Mouse (Mus musculus) heart, postnatal 0 days (tissue): ENCODE results near the gene Sesn1. TPM values are rescaled to one million over a fixed set of nuclear protein-coding genes. Genes with fewer than 3 reads are reported as not detected.
"Not testable (repeated sequence)": the region's sequence is repeated elsewhere in the genome, so short reads cannot be mapped to it uniquely, and the experiment has no call there.

ENCODE experiments used
- ATAC-seq: fragments of 200-750 bp; cut with Nextera tagmentation; 2 replicates; pipeline ENCODE4 v1.8.0; 2017; ENCODE audit warnings: low read depth, moderate number of reproducible peaks, moderate library complexity; ENCODE audit not compliant: insufficient read depth
- DNase-seq: peaks from one replicate; pipeline ENCODE4 v3.0.0-alpha.2; 2016; ENCODE audit warnings: low spot score
- H3K27ac ChIP-seq: fragments of 300-500 bp; sonication (generic); 2 replicates; pipeline ENCODE4 v1.5.1; 2014; ENCODE audit warnings: low read depth, mild to moderate bottlenecking
- H3K27me3 ChIP-seq: fragments of 300-500 bp; sonication (generic); 2 replicates; pipeline ENCODE4 v1.6.1; 2014; ENCODE audit warnings: low read length, mixed read lengths; ENCODE audit not compliant: control insufficient read depth, insufficient read depth
- H3K36me3 ChIP-seq: fragments of 300-500 bp; sonication (generic); replicated peaks from 2 replicates; pipeline ENCODE4 v1.6.1; 2014; ENCODE audit warnings: low read length, mixed read lengths; ENCODE audit not compliant: control insufficient read depth, insufficient read depth
- H3K4me1 ChIP-seq: fragments of 300-500 bp; sonication (generic); 2 replicates; pipeline ENCODE4 v1.6.1; 2014; ENCODE audit warnings: antibody characterized with exemption; ENCODE audit not compliant: control insufficient read depth, insufficient read depth
- H3K4me2 ChIP-seq: fragments of 300-500 bp; sonication (generic); 2 replicates; pipeline ENCODE4 v1.6.1; 2014; ENCODE audit warnings: low read depth, mild to moderate bottlenecking, low read length, moderate library complexity
- H3K4me3 ChIP-seq: fragments of 300-500 bp; sonication (generic); 2 replicates; pipeline ENCODE4 v1.5.1; 2014; ENCODE audit warnings: low read depth, low read length
- H3K9ac ChIP-seq: fragments of 300-500 bp; sonication (generic); replicated peaks from 2 replicates; pipeline ENCODE4 v1.6.1; 2014; ENCODE audit warnings: low read depth, low read length, mixed read lengths
- H3K9me3 ChIP-seq: fragments of 300-500 bp; sonication (generic); replicated peaks from 2 replicates; pipeline ENCODE4 v1.6.1; 2016; ENCODE audit warnings: low read length; ENCODE audit not compliant: control insufficient read depth
- CTCF ChIP-seq: IDR thresholded peaks from 2 replicates; pipeline ENCODE4 v1.5.1; 2016; ENCODE audit warnings: antibody characterized with exemption, control low read depth, low read depth
- EP300 ChIP-seq: IDR thresholded peaks from 2 replicates; pipeline ENCODE4 v1.6.1; 2016; ENCODE audit warnings: antibody characterized with exemption, low read depth
- WGBS: fragments of 180-500 bp; shearing (Covaris S2); extraction: QIAGEN DNeasy Blood & Tissue Kit; methylation state at CpG from one replicate; pipeline ENCODE4 v1.1.7; 2014; 5-methylcytosine and 5-hydroxymethylcytosine counted together
- polyA plus RNA-seq: library from polyadenylated mRNA; unstranded; fragments of >200 nt; fragmentation: Nextera tagmentation; extraction: Ambion mirVana; gene quantifications from 2 replicates; pipeline ENCODE4 v1.2.1, GENCODE M21; 2015
- total RNA-seq: library from RNA; depleted of rRNA; stranded (reverse); fragments of >200 nt; gene quantifications from 2 replicates; pipeline ENCODE4 v1.2.3, GENCODE M21; 2014; ENCODE audit warnings: low replicate concordance

Sesn1 gene
- total and polyA plus RNA-seq, 2 experiments from 2014 or later: 44.5 to 68.2 TPM

DNA sequence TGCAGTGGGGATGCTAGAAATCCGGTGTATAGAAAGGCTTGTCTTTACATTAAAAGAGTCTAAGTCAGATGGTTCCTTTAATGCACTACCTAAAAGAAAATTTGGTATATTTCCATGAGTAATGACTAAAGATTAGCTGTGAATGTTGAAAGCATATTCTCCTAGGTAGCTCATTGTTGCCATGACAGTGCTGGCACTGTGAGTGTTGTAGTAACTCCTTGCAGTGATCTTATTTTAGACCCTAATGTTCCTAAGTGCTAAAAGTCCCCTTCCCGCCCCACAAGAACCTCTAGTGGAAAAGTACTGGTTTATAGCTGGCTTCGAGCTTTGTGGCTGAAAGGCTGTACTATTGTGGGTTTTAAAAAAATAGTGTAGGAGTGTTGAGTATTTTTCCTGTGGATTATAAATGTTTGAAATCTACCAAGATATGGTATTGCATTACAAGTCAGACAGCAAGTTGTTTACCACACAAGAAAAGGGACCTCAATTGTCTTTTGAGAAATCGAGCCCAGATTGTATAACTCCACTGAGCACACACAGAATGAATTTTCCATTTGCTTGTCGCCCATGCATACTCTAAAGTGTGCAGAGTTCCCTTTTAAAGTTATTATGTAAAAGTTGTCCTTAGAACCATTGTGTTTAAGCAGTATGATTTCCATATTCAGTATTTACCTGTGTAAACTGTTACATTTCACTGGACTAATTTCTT, 13.0 kb downstream of the Sesn1 start:
- peak overlapping the region; percentile 69 for H3K27ac ChIP-seq
- H3K27me3 ChIP-seq: no peaks in the 10 kb centered on the region
- H3K9ac ChIP-seq: no peak overlapping the region
- DNase-seq: peak; percentile 66
- H3K36me3 ChIP-seq: no peaks in the 10 kb centered on the region
- 51% methylated on average over 5 of the region's 5 CpGs for WGBS
- peaks cover 26% of the 10 kb centered on the region for H3K4me1 ChIP-seq
- peak; percentile 53 for ATAC-seq
- H3K4me2 ChIP-seq: 0 out of 2 replicates have a peak overlapping the region, but pooled peaks have one; percentile 2
- no peaks in the 10 kb centered on the region for H3K9me3 ChIP-seq
- no peak overlapping the region for H3K4me3 ChIP-seq
- TF ChIP-seq CTCF: no peak
- no peak for TF ChIP-seq EP300

DNA sequence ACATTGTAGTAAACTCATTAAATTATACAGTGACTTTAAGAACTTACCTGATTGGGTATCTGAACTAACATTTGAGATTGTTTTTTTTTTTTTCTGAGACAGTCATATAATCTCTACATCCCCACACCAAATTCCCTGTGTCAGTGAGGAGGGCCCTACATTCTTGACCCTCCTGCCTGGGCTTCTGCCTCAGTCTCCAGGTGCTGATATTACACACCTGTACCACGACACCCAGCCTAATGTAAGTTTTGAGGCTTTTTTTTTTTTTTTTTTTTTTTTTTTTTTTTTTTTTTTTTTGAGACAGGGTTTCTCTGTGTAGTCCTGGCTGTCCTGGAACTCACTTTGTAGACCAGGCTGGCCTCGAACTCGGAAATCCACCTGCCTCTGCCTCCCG, 13.5 kb downstream of the Sesn1 start:
- 100% methylated on average over 2 of the region's 4 CpGs for WGBS
- H3K27ac ChIP-seq: peak overlapping the region; percentile 69; the same call in 1 of the 2 replicates

DNA sequence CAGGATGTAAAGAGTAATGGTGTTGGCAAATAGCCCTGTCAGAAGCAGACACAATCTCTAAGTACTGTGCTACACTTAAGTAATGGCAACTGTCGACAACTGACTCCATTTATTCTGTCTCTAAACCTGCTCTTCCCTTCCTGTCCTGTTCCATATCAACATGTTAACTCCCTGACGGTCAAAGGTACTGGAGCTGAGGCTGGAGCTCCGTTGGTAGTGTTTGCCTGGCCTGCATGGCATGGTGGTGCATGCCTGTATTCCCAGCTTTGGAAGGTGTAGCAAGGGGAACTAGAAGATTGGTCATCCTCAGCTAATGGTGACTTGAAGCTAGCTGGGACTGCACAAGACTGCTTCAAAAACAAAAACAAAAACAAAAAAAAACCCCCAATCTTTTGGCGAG, 14.2 kb downstream of the Sesn1 start:
- 30% methylated on average over 4 of the region's 4 CpGs for WGBS
- TF ChIP-seq EP300 (no peak), CTCF (no peak)
- DNase-seq: no peak
- H3K9me3 ChIP-seq: no peaks in the 10 kb centered on the region
- H3K4me2 ChIP-seq: no peak overlapping the region; the same call in 1 of the 2 replicates
- ATAC-seq: no peak
- no peak overlapping the region for H3K4me3 ChIP-seq
- H3K27me3 ChIP-seq: no peaks in the 10 kb centered on the region
- peaks cover 34% of the 10 kb centered on the region for H3K4me1 ChIP-seq
- no peaks in the 10 kb centered on the region for H3K36me3 ChIP-seq
- no peak overlapping the region for H3K9ac ChIP-seq
- peak overlapping the region; percentile 44 for H3K27ac ChIP-seq

More for the DNA sequence above, 13.5 kb downstream of the Sesn1 start:
- H3K4me1 ChIP-seq: peaks cover 29% of the 10 kb centered on the region
- not testable (repeated sequence) for H3K4me2 ChIP-seq, ATAC-seq, H3K9ac ChIP-seq, H3K4me3 ChIP-seq, H3K36me3 ChIP-seq, H3K27me3 ChIP-seq, H3K9me3 ChIP-seq, DNase-seq

DNA sequence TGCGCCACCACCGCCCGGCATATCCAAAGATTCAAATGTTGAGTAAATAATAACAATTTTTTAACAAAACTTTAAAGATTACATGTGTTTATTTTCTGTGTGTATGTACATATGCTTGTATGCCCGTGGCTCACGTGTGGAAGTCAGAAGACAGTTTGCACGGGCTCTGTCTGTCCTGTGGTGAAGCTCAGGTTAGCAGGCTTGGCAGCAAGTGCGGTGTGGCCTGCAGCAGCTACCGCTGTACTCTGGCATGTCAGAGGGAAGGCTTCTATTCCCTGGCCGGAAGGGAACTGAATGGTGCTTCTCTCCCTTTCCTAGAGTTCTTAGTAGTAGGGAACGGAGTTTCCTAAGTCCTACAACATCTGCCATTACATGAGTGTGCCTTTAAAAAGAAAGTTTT, 15.3 kb downstream of the Sesn1 start:
- H3K4me3 ChIP-seq: no peak overlapping the region
- 0 out of 2 replicates have a peak overlapping the region, but pooled peaks have one; percentile 30 for H3K27ac ChIP-seq
- no peak for ATAC-seq
- no peaks in the 10 kb centered on the region for H3K27me3 ChIP-seq
- H3K4me2 ChIP-seq: no peak overlapping the region
- H3K4me1 ChIP-seq: peaks cover 31% of the 10 kb centered on the region
- no peaks in the 10 kb centered on the region for H3K9me3 ChIP-seq
- WGBS: 71% methylated on average over 10 of the region's 10 CpGs
- TF ChIP-seq EP300 (no peak), CTCF (no peak)
- no peak for DNase-seq
- H3K9ac ChIP-seq: no peak overlapping the region
- no peaks in the 10 kb centered on the region for H3K36me3 ChIP-seq

DNA sequence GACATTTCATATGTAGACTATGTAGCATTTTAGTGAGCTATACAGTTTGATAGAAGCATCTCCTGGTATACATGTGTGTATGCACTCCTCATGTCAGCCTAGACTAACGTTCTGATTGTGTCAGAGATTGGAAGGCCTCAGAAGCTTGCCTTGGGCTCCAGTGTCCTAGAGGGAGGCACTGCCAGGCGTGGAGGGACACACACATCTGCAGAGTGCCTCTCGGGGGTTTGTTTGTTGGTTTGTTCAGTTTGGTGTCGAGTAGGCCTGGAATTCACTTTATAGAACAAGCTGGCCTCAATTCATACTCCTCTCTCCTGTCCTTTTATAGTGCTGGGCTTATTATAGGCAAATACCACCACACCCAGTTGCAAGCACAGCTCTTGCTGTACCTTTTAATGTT, 16.3 kb downstream of the Sesn1 start:
- Histone ChIP-seq H3K4me1 (peaks cover 25% of the 10 kb centered on the region), H3K4me2 (no peak overlapping the region), H3K27me3 (no peaks in the 10 kb centered on the region), H3K9me3 (no peaks in the 10 kb centered on the region), H3K36me3 (no peaks in the 10 kb centered on the region), H3K9ac (no peak overlapping the region), H3K4me3 (no peak overlapping the region), H3K27ac (no peak overlapping the region)
- WGBS: 92% methylated on average over 4 of the region's 4 CpGs
- no peak for ATAC-seq
- DNase-seq: no peak
- TF ChIP-seq EP300: no peak
- TF ChIP-seq CTCF: no peak
